Mouse (Mus musculus) urinary bladder, adult 18-20 months (tissue): ENCODE results near the gene Gnai2.

Experiments
- DNase-seq, 2 experiments: peaks; one replicate each; pipeline ENCODE4 v3.0.0; 2022; ENCODE audit warnings: low spot score in 2 of 2, mixed read lengths in 2 of 2

Gene Gnai2

GRCm38 (mm10) chr9:107635279-107636028 lies at the start of gene Gnai2:
TSS of gene Gnai2 (minus strand) at chr9:107635367.
- DNase-seq, result peak; percentile 92 to 97

GRCm38 (mm10) chr9:107682405-107682804 lies 47.2 kb upstream of the Gnai2 start:
- no peak for DNase-seq

GRCm38 (mm10) chr9:107679501-107679900 lies 44.3 kb upstream of the Gnai2 start, which contains the start of gene Gnat1:
TSS of gene Gnat1 (minus strand) at chr9:107679712.
- no peak for DNase-seq

GRCm38 (mm10) chr9:107678861-107679260 lies 43.7 kb upstream of the Gnai2 start:
- no peak for DNase-seq

- DNase-seq, result peak; percentile 50 to 53
These were observed 42.8 kb upstream of the Gnai2 start for GRCm38 (mm10) chr9:107677819-107678526.

- no peak for DNase-seq
These were observed 42.1 kb upstream of the Gnai2 start for GRCm38 (mm10) chr9:107677091-107677784.

- DNase-seq, result no peak
These were observed 41.1 kb upstream of the Gnai2 start for GRCm38 (mm10) chr9:107676302-107676701.

- peak; percentile 35 to 60 for DNase-seq
These were observed 40.6 kb upstream of the Gnai2 start for GRCm38 (mm10) chr9:107675671-107676301.

GRCm38 (mm10) chr9:107674609-107675429 lies 39.7 kb upstream of the Gnai2 start:
- no peak for DNase-seq

GRCm38 (mm10) chr9:107670259-107670658 lies 35.1 kb upstream of the Gnai2 start:
- DNase-seq, result no peak

GRCm38 (mm10) chr9:107669480-107669945 lies 34.3 kb upstream of the Gnai2 start, which contains the start of gene Slc38a3:
TSS of gene Slc38a3 (minus strand) at chr9:107669530.
- no peak for DNase-seq

GRCm38 (mm10) chr9:107668916-107669315 lies 33.7 kb upstream of the Gnai2 start:
- no peak for DNase-seq

GRCm38 (mm10) chr9:107668011-107668410 lies 32.8 kb upstream of the Gnai2 start:
- DNase-seq, result no peak

GRCm38 (mm10) chr9:107667219-107667618 lies 32.1 kb upstream of the Gnai2 start:
- no peak for DNase-seq

- no peak for DNase-seq
These were observed 31.6 kb upstream of the Gnai2 start for GRCm38 (mm10) chr9:107666751-107667205.

- DNase-seq, result no peak
These were observed 30.1 kb upstream of the Gnai2 start for GRCm38 (mm10) chr9:107665308-107665707.

GRCm38 (mm10) chr9:107663525-107663924 lies 28.4 kb upstream of the Gnai2 start:
- DNase-seq, result no peak

GRCm38 (mm10) chr9:107662342-107662741 lies 27.2 kb upstream of the Gnai2 start:
- no peak for DNase-seq

- no peak for DNase-seq
These were observed 25.6 kb upstream of the Gnai2 start for GRCm38 (mm10) chr9:107660777-107661176.

- DNase-seq, result no peak
These were observed 24.8 kb upstream of the Gnai2 start for GRCm38 (mm10) chr9:107659961-107660360.

- no peak for DNase-seq
These were observed 24.4 kb upstream of the Gnai2 start for GRCm38 (mm10) chr9:107659551-107659950.
